Mouse (Mus musculus): ENCODE data around the gene Gm5294. TPM values are rescaled to one million over a fixed set of nuclear protein-coding genes. Genes with fewer than 3 reads are reported as not detected.

The Gm5294 gene
- polyA plus RNA-seq, 1 experiment: not detected

DNA sequence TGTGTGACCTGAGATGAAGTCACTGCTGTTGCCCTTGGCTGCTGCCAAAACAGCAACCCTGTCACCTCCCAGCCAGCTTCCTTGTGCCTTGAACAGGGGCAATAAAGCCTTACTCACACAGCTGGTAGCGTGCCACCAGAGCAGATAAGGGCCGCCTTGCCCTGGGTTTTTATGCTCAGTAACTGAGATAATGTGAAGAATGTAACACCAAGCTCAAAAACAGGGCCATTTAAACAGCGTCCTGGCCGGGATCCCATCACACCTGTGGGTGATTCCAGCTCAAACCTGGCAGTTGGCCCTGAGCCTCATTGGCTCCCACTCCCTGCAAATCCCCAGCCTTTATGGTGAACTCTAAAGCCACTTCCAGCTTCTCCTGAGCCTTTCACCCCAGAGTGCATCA lies 26.6 kb downstream of the Gm5294 start:
- TF ChIP-seq POLR2A (IDR thresholded peaks at IDR 0.05; ENCODE audit: low read depth, low read length) (no peak), CTCF (IDR thresholded peaks at IDR 0.05; ENCODE audit: borderline replicate concordance, insufficient read depth, low read length) (no peak)
- no peak overlapping the region for H3K4me3 ChIP-seq (ENCODE audit: insufficient read depth, low read length)
- H3K27ac ChIP-seq (ENCODE audit: insufficient read depth, low read length): no peak overlapping the region
- no peaks in the 10 kb centered on the region for H3K4me1 ChIP-seq (ENCODE audit: control insufficient read depth, insufficient read depth, low read length)

DNA sequence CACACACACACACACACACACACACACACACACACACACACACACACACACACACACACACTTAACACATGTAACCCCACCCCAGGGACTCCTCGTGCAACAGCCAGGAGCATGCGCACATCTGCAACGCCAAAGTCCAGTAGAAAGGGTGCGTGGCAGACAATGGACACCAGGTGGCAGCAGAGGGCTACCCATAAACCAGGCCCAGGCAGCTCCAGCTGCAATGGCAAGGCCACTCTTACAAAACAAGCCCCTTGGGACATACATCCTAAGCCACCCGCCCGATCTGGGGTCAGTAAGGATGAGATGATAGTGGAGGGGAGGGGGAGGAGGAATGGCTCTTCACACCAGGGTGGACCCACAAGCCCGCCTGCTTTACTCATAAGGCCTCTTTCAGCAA lies 28.2 kb downstream of the Gm5294 start:
- TF ChIP-seq CTCF (IDR thresholded peaks at IDR 0.05; ENCODE audit: borderline replicate concordance, insufficient read depth, low read length) (peak; percentile 98), POLR2A (IDR thresholded peaks at IDR 0.05; ENCODE audit: low read depth, low read length) (no peak)
- Histone ChIP-seq H3K27ac (ENCODE audit: insufficient read depth, low read length) (no peak overlapping the region), H3K4me3 (ENCODE audit: insufficient read depth, low read length) (no peak overlapping the region), H3K4me1 (ENCODE audit: control insufficient read depth, insufficient read depth, low read length) (no peaks in the 10 kb centered on the region)

DNA sequence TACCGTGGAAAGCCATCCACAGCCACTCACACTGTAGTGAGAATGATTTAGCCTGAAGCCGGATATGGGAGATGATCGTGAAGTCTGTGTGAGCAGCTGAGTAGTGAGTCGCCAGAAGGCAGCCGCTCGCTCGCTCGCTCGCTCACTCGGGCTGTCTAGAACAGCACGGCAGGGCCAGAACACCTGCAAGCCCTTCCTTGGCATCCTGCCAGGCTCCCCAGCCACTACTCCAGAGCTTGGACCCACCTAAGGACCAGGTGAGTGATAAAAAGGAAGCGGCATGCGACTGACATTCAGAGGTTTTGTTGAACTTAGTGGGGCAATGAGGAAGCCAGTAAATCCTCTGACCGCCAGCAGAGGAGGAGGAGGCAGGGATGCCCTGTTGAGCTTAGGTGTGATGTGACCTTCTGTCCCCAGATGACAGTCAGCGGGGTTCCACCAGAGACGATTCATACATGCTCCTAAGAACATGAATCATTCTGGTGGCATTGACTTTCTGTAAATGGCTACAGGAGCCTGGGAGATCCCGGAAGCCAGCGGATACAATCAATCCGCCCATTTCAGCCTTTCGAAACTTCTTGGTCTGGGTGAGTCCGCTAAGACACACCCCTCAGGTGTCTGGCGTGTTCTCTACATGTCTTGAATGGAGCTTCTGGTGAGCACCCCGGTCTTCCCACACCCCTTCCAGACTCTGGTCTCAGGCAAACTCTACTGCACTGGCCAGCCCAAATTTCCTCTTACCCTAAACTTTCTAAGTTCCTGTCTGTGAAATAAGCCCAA lies 30.0 kb downstream of the Gm5294 start:
- Histone ChIP-seq H3K4me1 (ENCODE audit: control insufficient read depth, insufficient read depth, low read length) (no peaks in the 10 kb centered on the region), H3K4me3 (ENCODE audit: insufficient read depth, low read length) (no peak overlapping the region), H3K27ac (ENCODE audit: insufficient read depth, low read length) (no peak overlapping the region)
- TF ChIP-seq CTCF (IDR thresholded peaks at IDR 0.05; ENCODE audit: borderline replicate concordance, insufficient read depth, low read length) (no peak), POLR2A (IDR thresholded peaks at IDR 0.05; ENCODE audit: low read depth, low read length) (no peak)

DNA sequence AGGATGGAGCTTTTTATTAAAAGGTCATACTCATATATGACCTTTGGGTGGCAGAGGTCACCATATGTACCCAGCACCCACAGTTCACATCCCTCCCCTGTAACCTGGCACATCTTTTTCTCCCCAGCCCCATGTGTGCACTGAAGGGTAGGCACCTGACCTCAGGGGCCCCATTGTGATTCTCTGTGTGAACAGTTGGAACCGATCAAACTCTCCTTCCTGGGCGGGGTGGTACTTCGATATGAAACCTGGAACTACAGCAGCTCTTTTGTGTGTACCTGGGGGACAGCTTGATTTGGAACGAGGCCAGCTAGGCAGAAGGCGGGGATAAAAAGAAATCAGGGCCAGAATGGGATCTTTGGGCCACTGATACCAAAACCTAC lies 30.6 kb downstream of the Gm5294 start:
- Histone ChIP-seq H3K4me1 (ENCODE audit: control insufficient read depth, insufficient read depth, low read length) (no peaks in the 10 kb centered on the region), H3K27ac (ENCODE audit: insufficient read depth, low read length) (no peak overlapping the region), H3K4me3 (ENCODE audit: insufficient read depth, low read length) (no peak overlapping the region)
- TF ChIP-seq POLR2A (IDR thresholded peaks at IDR 0.05; ENCODE audit: low read depth, low read length) (no peak), CTCF (IDR thresholded peaks at IDR 0.05; ENCODE audit: borderline replicate concordance, insufficient read depth, low read length) (no peak)

DNA sequence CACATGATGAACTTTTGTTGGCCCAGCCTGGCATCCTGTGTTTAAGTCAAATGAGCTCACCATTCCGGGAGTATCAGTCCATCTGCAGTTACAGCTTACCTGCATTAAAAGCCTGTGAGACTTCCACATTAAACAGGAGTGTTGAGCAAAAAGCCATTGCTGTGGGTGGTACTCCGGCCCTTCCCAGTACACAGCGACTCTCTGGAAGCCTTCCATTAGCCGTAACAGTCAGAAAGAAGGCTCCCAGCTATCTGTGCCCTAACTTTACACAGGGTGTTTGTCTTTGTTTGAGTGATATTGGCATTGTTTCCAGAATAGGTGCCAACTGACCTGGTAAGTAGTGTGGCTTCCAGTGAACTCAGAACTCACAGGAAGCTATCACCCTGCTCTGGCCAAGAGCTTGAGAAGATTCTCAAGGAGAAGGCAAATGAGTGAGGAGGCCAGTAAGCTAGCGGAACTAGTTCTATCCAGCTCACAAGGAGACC lies 31.5 kb downstream of the Gm5294 start:
- Histone ChIP-seq H3K27ac (ENCODE audit: insufficient read depth, low read length) (no peak overlapping the region), H3K4me1 (ENCODE audit: control insufficient read depth, insufficient read depth, low read length) (no peaks in the 10 kb centered on the region), H3K4me3 (ENCODE audit: insufficient read depth, low read length) (no peak overlapping the region)
- no peak for TF ChIP-seq CTCF (IDR thresholded peaks at IDR 0.05; ENCODE audit: borderline replicate concordance, insufficient read depth, low read length)

DNA sequence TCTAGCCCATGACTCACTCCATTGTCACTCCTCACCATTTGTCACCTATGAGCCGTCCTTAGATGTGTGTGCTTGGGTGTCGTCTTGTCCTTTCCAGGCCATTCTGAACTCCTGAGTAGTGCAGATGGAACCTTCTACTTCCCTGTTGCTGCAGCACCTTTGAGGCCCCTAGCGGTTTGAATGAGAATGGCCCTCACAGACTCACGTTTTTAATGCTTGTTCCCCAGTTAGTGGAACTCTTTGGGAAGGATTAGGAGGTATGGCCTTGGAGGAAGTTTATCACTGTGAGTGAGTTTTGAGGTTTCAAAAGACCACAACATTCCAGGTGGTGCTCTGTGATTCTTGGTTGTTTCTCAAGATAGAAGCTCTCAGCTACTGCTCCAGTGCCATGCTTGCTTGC lies 32.3 kb downstream of the Gm5294 start:
- TF ChIP-seq CTCF (IDR thresholded peaks at IDR 0.05; ENCODE audit: borderline replicate concordance, insufficient read depth, low read length): no peak
- no peak for TF ChIP-seq POLR2A (IDR thresholded peaks at IDR 0.05; ENCODE audit: low read depth, low read length)
- no peak overlapping the region for H3K27ac ChIP-seq (ENCODE audit: insufficient read depth, low read length)
- no peak overlapping the region for H3K4me3 ChIP-seq (ENCODE audit: insufficient read depth, low read length)
- no peaks in the 10 kb centered on the region for H3K4me1 ChIP-seq (ENCODE audit: control insufficient read depth, insufficient read depth, low read length)

DNA sequence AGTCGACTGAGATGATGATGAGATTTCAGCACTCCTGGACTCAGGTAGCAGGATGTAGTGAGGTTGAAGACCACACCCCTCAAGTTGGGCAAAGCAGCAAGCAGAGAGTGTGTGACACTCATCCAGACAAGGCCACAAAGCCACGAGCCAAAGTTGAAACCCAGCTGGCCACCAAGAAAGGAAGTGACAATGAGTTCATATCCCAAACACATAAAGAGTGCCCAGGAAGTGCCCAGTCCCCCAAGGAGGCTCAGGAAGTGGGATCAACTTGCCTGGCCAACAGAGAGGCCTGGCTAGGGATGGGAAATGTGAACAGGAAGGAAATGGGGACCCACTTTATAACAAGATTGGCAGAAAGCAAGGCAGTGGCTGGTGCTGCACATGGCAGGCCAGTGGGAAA lies 33.5 kb downstream of the Gm5294 start:
- Histone ChIP-seq H3K27ac (ENCODE audit: insufficient read depth, low read length) (no peak overlapping the region), H3K4me1 (ENCODE audit: control insufficient read depth, insufficient read depth, low read length) (no peaks in the 10 kb centered on the region), H3K4me3 (ENCODE audit: insufficient read depth, low read length) (no peak overlapping the region)
- TF ChIP-seq CTCF (IDR thresholded peaks at IDR 0.05; ENCODE audit: borderline replicate concordance, insufficient read depth, low read length) (no peak), POLR2A (IDR thresholded peaks at IDR 0.05; ENCODE audit: low read depth, low read length) (no peak)

DNA sequence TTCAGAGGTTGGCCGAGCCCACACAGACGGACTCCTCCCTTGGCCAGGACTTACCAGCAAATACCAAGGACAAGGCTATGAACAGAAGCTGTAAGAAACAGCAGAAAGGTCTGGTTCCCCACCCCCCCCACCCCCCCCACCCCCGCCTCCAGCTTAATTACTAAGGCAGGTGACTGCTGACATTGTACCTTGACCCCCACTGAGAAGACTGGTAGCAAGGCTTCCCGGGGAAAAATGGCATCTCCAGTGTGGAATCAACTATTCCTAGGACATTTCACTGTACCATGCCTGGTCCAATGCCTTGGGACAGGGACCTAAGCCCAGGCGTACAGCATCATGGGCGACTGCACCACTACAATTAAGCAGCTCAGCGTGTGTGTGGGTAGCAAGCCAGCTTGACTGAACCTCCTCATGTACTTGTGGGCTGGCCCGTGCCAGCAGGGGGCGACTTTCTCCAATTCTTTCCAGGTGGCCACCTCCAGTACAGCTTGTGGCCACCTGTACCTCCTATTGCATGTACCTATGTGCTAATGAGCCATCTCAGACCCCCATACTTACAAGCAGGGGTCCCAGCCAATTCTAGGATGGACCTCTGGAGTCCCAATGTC lies 37.2 kb downstream of the Gm5294 start:
- TF ChIP-seq POLR2A (IDR thresholded peaks at IDR 0.05; ENCODE audit: low read depth, low read length) (no peak), CTCF (IDR thresholded peaks at IDR 0.05; ENCODE audit: borderline replicate concordance, insufficient read depth, low read length) (peak; percentile 76)
- no peak overlapping the region for H3K27ac ChIP-seq (ENCODE audit: insufficient read depth, low read length)

DNA sequence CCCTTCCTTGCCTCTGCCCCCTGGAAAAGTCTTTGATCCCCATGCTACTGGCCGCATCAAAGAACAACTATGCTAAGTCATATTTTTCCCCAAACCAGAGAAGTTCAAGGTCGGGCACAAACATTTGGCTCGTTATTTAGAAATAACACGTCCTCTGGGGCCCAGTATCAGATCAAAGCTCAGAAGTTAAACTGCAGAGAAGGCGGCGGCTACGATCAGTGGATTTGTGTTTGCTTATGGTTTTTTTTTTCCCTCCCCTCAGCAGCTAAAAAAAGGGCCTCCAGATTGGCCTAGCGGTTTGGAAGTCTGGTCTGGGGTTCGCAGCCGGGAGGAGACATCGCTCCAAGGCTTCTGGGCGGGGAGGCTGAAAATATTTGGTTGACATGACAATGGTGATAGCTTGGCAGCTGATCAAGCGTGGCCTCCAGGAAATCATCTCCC lies 38.0 kb downstream of the Gm5294 start:
- Histone ChIP-seq H3K4me3 (ENCODE audit: insufficient read depth, low read length) (no peak overlapping the region), H3K27ac (ENCODE audit: insufficient read depth, low read length) (no peak overlapping the region), H3K4me1 (ENCODE audit: control insufficient read depth, insufficient read depth, low read length) (no peaks in the 10 kb centered on the region)
- TF ChIP-seq POLR2A (IDR thresholded peaks at IDR 0.05; ENCODE audit: low read depth, low read length) (no peak), CTCF (IDR thresholded peaks at IDR 0.05; ENCODE audit: borderline replicate concordance, insufficient read depth, low read length) (no peak)

More for the DNA sequence above, 37.2 kb downstream of the Gm5294 start:
- Histone ChIP-seq H3K4me3 (ENCODE audit: insufficient read depth, low read length) (no peak overlapping the region), H3K4me1 (ENCODE audit: control insufficient read depth, insufficient read depth, low read length) (no peaks in the 10 kb centered on the region)

DNA sequence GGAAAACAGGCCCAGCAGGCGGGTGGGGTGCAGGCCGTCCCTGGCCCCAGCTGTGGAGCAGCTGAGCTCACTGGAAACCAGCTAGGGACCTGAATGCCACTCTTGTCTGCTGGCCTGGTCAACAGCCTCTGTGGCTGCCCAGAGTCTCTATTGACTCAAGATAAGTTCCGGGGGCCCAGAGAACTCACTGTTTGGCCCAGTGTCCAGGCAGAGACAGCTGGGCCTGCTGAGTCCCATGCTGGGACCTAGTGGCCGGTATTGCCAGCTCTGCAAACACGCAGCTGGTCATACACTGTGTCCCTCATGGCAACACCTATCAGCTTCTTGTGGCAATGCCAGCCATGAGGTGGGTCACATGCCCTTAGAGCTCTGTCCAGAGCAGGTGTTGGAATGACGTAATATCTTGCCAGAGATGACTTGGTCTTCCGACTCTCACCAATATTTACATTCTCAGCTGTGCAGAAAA lies 43.8 kb downstream of the Gm5294 start:
- Histone ChIP-seq H3K4me1 (ENCODE audit: control insufficient read depth, insufficient read depth, low read length) (no peaks in the 10 kb centered on the region), H3K27ac (ENCODE audit: insufficient read depth, low read length) (no peak overlapping the region), H3K4me3 (ENCODE audit: insufficient read depth, low read length) (no peak overlapping the region)
- TF ChIP-seq POLR2A (IDR thresholded peaks at IDR 0.05; ENCODE audit: low read depth, low read length): no peak
- TF ChIP-seq CTCF (IDR thresholded peaks at IDR 0.05; ENCODE audit: borderline replicate concordance, insufficient read depth, low read length): no peak
